Mouse (Mus musculus) 3T3-L1 (cell line): ENCODE results near the gene C730034F03Rik.
A peak's percentile ranks its signal among the peaks of the same experiment; 100 is the strongest.

Source experiments
- DNase-seq: peaks from one replicate; pipeline ENCODE4 v3.0.0-alpha.2; 2015; ENCODE audit warnings: low read depth, low spot score

C730034F03Rik gene

DNA sequence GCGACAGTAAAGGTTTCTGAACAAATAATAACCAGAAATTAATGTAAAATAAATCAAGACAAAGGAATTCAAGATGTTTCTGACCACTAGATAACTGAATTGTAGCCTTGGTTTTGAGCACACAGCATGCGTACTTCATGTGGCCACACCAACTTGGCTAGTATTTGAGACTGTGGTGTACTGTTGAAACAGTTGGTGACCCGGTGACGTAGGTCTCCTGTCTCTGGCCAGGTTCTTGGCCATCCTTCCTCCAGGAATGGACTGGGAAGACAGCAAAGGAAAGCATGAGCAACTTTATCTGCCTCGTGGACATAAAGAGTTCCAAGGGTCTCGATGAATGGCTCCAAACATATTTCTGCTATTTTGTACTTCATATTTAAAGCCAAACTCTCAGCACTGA lies 2.4 kb downstream of the C730034F03Rik start:
- no peak for DNase-seq

DNA sequence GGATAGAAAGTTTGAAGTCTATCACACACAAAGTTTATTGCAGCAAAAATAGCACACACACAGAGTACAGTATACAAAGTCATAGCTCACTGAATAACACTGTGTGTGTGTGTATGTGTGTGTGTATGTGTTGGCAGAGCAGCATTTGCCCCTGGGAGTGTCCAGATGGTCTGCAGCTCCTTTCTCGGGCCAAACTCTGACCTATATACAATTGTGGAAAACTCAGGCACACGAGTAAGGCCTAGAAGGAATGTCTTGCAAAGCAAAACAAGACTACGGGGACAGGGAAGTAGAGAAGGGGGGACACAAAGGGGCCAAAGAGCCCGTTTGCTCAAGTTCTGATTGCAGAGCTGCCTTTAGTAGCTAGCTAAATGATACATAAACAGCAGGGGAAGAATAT lies 3.6 kb downstream of the C730034F03Rik start:
- DNase-seq: no peak

DNA sequence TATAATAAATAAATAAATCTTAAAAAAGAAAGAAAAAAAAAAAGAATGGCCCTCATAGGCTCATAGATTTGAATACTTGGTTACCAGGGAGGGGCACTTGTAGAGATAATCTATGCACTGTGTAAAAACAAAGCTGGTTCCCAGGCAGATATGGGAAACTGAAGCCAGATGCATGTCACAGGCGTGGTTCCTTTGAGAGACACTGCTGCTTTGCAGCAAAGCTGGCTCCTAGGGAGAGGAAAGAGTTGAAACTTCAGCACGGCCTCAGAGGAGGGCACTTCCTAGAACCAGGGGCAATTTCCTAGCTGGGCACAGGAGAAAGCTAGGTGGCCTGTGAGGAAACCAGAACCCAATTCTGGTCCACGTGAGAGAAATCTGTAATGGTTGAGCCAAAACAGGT lies 4.7 kb downstream of the C730034F03Rik start:
- DNase-seq: no peak

DNA sequence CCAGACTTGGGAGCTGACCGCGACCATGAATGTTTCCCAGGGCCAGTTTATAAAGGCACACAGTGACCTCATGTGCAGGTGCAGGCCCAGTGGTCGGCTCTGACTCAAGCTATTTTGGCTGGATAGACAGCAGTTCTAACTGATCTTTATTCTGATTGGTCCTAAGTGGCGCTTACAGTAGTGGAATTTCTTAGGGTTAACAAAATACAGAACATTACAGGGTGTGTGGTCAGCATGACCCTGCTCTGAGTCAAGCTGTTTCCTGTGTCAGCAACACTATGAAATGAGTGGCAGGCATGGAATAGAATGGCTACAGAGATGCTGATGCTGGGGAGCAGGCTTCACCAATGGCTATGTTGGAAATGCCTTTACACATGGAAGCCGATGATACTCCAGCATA lies 6.5 kb downstream of the C730034F03Rik start:
- peak; percentile 23 for DNase-seq

DNA sequence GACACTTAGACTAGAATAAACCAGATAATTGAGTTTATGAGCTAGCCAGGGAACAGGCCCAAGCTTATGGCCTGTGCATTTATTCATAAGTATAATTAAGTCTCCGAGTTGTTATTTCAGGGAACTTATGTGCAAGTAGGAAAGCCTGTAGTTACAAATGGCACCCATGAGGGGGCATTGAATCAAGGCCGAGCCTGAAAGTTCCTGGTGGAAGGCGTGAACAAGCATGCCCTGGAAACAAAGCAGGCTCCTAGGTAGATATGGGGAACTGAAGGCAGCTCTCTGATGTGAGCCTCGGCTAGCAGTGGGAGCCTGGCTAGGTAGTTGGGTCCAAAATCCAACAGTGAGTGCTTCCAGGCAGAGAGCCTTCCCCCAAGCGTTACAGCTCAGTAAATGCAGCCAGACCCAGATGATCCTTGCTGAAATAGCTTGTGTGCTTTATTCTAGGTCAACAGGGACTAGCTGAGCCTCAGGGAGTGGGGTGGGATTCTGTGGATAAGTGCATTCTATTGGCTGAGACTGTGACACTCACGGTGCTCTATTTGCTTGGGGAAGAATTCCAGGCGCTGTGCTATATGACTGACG lies 13.2 kb downstream of the C730034F03Rik start:
- DNase-seq: peak; percentile 4

DNA sequence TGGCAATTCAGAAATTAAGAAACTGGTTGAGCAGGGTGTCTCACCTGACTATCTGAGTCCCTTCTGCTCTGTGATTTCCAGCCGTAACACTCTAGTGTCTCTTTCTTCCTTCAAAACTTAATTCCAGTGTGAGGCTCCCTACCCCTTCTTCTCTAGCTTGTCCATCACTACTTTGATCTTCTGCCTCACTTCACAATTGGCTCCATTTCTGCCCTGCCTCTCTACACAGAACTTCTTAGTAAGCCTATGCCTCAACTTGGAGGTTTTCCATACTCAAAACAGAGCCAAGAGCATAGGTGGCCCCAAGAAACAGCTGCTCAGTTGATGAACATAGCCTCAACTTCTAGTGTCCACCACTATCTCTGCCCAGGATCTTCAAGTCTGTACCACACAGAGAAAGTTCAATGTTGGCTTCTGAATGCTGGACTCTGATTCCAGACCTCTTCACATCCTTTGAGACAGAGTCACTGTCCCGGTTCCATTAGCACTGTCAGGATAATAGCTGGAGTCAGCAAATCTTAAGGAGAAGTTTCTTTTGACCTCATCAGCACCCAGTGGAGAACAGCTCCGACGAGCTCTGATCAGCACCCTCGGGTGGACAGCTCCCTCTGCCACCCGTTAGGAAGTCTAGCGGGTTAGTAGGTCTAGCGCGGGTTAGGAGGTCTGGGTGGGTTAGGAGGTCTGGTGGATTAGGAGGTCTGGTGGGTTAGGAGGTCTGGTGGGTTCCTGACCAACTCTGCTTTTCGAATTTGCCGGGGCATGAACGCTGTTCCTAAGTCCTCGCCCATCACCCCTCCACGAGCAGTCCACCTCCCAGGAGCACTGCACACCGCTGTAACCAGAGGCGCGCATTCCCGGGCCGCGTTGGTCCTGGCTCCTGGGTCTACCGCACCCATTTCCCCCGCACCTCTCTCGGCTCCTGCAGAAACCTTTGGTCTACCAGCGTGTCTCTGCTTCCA lies 23.8 kb downstream of the C730034F03Rik start:
- DNase-seq: peak; percentile 33

DNA sequence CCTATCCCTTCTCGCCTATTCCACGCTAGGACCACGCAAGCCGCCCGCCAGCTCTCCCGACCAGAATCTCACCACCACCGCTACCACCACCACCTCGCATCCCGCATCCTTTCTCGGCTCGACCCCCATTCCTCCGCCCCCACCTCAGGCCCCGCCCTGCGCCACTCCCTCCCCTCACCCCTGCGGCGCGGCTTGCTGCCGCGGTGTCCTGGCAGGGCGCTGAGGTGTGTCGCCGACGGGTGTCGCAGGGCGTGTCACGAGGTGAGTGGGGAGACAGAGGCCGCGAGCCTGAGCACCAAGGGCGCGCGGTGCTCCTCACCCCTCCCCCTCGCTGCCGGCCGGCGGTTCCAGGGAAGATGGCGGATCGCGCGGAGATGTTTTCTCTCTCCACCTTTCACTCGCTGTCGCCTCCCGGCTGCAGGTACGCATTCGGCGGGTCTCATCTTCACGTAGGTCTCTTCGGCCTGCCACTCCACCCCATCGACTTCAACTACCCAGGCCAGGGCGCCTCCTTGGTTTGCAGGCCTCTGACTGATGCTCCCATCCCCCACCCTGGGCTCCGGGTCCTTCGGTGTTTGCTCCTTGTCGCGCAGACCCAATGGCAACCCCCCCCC lies 24.6 kb downstream of the C730034F03Rik start, which contains the start of gene Mapk8ip2:
Gene Mapk8ip2 (plus strand): TSS at position 49 of the 614 bp plus-strand sequence.
- no peak for DNase-seq

DNA sequence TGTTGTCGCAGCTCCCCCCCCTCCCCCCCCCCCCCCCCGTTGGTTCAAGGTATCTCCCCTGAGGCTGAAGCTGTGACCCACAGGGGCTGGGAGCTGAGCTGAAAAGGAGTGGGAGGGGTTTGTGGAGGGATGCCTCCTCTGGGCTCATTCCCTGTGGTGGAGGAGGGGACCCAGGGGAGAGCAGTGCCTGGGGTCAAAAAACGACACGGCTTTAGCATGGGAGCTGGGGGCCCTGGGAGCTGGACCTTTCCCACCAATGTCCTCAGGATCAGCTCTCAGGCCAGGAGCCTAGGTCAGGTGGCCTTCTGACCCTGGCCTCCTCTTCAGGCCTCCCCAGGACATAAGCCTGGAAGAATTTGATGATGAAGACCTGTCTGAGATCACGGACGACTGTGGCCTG lies 25.5 kb downstream of the C730034F03Rik start:
- no peak for DNase-seq

DNA sequence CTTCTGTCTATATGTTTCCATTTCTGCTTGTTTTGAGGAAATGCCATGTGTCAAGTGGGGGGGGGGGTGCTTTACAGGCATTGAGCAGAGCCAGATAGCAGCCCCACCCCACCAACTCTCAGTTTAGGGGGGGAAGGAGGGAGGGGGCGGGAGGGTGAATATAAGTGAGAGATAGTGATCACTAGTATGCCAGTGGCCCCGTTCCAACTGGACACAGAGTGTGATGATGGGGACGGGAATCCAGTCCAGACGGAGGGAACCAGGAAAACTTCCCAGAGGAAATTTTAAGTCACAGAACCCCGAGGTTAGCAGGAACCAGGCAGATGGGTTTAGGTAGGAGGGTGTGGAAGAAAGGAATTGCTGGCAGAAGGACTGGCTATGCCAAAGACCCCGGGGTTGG lies 26.3 kb downstream of the C730034F03Rik start:
- no peak for DNase-seq

DNA sequence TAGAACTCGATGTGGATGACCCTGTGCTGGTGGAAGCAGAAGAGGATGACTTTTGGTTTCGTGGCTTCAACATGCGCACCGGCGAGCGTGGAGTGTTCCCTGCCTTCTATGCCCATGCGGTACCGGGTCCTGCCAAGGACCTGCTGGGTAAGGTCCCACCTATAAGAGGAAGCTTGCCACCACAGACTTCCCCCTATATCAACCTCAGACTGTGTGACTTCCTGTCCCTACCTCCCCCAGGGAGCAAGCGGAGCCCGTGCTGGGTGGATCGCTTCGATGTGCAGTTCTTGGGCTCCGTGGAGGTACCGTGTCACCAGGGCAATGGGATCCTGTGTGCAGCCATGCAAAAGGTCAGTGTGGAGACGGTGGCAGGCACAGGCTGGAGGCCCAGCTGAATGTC lies 29.6 kb downstream of the C730034F03Rik start:
- DNase-seq: no peak

DNA sequence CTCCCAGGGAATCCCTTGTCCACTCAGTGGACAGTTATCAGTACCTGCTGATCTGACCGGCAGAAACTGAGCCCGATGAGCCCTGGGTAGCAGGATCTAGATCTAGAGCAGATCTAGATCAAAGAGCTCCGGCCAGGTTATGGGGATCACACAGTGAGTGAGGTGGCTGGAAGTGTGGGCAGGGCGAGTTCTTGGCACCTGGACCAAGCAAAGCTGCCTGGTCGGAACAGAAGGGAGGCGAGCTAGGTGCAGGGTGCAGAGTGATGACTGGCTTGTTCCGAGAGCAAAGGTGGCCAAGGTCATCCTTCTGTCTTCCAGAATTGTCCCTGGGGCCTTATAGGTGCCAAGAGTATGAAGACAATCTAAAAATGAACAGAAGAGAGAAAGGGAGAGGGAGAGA lies 30.4 kb downstream of the C730034F03Rik start:
- DNase-seq: no peak

DNA sequence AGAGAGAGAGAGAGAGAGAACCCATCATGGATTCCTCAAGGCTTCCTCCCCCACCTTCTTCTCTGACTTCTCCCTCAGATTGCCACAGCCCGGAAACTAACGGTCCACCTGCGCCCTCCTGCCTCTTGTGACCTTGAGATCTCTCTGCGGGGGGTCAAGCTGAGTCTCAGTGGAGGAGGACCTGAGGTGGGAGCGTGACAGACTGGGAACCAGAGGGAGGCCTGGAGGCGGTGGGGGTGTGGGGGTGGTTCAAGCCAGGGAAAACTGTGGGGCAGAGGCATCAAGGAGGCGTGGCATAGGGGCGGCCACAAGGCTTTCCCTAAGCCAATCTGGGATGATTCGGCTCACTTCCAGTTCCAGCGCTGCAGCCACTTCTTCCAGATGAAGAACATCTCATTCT lies 30.9 kb downstream of the C730034F03Rik start:
- no peak for DNase-seq

DNA sequence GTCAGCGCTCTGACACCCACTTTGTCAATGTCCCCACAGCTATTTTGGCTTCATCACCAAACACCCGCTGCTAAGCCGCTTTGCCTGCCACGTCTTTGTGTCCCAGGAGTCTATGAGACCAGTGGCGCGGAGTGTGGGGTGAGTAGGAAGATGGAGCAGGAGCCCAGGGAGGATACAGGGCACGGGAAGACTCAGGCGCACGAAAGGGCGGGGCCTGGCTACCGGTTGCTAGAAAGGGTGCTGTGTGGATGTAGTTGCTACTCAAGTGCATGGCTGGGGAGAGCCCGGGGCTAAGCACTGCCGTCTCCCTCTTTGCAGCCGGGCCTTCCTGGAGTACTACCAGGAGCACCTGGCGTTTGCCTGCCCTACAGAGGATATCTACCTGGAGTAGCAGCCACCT lies 31.9 kb downstream of the C730034F03Rik start:
- no peak for DNase-seq

DNA sequence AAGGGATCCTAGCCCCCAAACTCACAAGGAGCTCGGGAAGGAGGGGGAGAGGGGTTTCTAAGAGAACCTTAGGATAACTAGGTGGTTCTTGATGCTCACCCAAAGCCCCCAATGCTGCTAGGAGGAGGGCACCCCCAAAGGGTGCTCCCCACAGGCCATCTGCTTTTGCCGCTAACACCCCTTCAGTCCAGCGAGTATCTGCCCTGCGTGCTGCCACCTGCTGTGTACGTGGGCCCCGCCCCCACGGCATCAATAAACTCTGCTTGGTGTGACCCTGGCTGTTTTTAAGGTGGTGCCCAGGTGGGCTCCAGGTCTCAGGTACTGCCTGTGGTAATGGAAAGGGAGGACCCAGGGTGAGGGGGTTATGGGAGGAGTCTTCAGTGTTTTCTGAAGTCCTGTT lies 32.8 kb downstream of the C730034F03Rik start:
- no peak for DNase-seq

DNA sequence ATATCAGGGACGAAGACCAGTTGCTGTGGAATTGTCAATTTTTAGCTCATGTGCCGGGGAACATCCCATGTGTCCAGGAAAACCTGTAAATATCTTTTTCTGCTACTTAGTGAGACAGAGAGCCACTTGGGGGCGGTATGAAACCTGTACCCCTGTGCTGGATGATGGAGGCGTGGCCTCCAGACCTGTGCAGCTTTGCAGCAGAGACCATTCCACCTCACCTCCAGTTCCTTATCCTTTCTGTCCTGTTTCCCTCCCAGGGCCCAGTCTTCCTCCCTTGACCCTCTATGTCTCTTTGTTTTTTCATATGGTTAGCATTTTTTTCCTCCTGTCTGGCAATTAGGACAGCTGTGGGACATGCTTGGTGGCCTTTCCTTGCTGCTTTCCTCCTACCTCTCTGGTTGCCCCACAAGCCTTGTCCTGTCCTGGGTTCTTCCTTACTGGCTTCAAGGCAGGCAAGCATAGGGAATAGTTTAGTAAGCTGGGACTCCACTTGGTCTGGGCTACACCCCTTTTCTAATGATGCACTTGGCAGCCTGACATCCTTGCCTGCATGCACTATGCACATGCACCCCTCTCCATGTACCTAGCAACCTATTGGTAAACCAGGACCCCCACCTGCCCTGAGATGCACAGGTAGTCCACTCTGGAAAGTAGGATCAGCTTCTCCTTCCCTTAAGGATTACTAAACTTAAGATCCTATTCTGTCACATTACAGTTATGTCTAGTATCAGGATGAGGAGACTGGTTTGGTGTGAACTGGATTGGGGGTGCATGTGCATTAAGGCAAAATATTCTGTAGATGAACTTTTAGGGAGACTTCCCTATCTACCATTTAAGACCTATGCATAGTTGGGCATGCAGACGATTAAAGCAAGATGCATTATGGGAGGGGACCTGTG lies 34.2 kb downstream of the C730034F03Rik start:
- peak; percentile 40 for DNase-seq

DNA sequence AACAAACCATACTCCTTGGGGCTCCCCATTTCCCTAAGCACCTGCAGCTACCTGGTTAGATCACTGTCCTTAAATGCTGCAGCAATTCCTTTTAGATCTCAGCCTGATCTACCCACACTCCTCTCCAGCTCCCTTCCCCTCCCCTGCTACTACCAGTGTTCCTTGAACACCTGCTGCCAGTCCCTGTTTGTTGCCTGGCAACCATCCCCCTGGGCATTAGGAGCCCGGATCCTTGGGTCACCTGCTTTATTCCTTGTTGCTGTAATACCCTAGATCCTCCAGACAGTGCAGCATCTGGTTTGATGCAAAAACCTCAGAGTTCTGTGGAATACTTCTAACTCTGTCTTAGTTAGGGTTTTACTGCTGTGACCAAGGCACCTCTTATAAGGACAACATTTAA lies 35.7 kb downstream of the C730034F03Rik start:
- DNase-seq: no peak

DNA sequence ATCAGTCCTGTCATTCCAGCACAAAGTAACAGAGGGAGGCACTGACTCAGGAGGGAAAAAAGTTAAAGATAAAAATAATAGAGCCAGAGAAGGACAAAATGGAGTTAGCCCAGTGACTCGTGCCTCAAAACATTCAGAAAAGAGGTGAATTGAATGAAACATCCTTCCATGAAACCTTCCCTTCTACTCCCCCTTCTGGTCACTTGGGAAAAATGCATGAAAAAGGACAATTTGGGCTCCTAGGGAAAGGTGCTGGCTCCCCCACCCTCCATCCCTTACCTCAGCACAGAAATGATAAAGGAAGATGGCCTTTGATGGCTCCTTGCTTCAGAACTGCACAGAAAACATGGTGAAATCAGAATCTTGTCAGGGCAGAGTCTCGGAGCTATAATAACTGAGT lies 39.2 kb downstream of the C730034F03Rik start:
- DNase-seq: peak; percentile 71

DNA sequence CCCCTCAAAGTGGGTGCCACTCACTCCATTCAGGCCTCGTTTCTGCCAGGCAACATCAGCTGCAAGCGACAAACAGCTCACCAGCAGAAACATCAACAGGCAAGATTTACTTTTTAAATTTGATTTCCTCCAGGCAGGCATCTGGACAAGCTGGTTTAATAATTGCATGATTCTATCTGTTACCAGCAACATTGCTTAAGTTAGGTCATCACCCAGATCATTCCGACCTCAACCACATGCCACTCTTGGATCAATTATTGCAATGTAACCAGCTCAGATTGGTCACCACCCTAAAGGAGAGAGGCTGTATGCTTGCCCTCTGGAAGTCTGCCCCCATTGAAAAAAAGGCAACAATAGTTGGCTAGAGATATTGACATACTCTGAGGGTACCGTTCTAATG lies 42.1 kb downstream of the C730034F03Rik start:
- no peak for DNase-seq

DNA sequence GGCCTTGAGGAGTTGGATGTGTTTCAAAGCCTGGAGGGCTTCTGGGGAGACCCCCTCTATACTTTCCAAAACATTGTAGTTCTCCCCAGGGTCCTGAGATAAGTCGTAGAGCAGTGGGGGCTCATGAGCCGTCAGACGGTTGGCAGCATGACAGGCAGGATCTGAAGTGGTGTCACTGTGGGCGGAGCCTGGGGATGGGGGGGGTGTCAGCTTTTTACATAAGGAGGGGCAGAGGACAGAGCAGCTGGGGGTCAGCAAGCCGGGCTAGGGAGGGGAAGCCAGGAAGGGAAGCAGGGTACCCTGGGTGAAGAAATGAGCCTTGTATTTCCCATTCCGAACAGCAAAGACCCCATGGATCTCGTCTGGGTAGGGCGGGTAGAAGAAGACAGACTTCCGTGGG lies 44.0 kb downstream of the C730034F03Rik start:
- DNase-seq: no peak

DNA sequence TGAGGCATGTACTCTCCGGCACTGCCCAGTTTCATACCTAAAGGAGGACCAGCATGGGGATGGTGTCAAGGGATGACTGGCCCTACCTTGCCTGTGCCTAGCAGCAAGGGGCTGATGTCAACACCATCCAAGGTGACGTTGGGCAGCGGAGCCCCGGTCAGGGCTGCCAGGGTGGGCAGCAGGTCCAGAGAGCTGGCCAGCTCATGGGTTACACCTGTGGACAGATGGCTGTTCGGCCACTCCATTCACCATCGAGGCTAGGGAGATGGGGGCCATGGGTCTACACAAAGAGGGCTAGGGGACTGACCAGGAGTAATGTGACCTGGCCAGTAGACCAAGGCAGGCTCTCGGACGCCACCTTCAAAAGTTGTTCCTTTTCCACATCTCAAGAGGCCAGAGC lies 44.5 kb downstream of the C730034F03Rik start:
- no peak for DNase-seq

DNA sequence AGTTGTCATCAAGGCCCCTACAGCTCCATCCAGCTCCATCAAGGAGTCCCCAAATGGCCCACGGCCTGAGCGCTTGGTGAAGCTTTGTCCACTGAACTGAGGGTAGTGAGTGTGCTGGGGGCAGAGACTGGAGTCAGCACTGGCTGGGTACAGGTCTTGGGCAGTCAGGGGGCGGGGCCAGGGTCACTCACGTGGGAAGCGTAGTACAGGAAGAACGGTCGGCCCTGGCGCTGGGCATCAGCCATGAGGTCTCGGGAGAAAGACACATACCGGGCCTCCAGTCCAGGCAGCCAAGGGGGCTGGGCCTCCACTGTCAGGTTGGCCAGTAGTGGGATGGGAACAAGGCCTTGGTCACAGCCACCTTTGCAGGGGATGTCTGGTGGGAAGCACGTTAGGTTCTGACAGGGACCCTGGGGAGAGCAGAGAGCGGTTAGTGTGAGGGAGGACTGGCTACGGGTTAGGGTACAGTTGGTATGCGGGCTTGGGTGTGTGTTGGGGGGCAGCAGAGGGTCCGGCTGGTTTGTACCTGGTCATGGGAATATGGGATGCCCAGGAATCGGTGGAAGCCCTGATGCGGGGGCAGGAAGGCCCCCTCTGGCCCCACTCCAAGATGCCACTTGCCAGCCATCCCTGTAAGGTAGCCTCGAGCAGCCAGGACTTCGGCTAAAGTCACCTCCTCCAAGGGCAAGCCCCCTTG lies 45.4 kb downstream of the C730034F03Rik start:
- DNase-seq: no peak
